Mouse (Mus musculus): Measurements from ENCODE around the gene Hoxc12.
A peak's percentile ranks its signal among the peaks of the same experiment; 100 is the strongest.

Gene Hoxc12

DNA sequence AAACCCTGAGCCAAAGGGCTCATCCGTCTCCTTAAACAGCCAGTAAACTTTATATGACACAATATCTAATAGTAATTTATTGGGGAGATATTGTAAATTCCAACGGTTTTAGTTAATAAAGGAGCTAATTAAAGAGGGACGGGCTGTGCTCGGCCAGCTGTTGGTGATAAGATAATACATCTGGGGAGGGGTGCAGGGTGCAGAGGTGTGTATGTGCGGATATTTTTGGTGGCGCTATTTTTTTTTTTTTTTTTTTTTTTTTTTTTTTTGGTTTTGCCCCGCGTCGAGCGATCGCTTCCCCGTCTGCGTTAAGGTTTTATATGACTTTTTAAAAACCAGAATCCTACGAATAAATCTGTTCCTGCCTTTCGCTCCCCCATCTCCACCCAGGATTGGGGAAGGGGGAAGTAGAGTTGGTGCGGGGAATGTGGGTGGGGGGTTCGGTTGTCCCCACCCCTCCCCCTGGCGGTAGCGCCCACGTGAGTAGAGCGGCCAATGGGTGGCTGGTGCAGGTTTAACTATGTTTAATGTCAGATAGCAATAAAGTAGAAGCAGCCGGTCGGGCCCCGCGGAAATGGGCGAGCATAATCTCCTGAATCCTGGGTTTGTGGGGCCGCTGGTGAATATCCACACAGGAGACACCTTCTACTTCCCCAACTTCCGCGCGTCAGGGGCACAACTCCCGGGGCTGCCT lies at the start of gene Hoxc12:
Gene Hoxc12, plus strand, starts transcription at position 479 of the 694 bp plus-strand sequence.
- no peak for DNase-seq (ENCODE audit: low read depth, low spot score)

DNA sequence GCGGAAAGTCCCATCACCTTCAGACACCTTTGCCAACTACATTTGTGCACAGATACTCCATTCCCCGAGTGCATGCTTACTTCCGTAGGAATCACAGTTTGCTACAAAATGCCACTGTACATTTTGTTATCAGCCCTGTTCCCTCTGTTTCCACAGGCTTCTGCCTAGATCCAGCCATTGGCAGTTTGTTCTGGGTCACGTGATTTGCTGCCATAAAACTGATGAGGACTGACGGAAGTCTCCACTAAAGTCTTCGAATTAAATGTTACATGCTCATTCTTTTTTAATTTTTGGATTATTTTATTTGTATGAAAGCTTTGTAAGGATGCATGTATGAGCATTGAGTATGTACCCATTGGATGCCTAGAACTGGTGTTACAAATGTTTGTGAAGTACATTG lies 41.4 kb upstream of the Hoxc12 start:
- DNase-seq (ENCODE audit: low read depth, low spot score): no peak

DNA sequence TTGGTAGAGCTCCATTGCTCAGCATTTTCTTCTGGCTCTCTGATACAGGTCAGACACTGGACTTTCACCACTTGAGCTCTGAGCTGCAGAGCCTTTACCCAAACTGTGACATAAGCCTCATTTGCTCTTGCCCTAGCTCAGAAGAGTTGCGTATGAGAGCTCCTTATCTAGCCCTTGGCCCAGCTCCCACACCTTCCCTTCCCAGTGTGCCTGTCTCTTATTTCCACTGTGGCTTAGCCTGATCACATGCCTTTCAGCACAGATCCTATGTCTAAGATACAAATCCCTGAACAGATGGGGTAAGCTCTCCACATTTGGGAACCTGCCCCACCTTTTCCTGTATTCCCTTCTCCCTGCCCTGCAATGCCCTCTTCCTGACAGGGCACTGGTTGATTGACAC lies 31.6 kb upstream of the Hoxc12 start:
- no peak for DNase-seq (ENCODE audit: low read depth, low spot score)

DNA sequence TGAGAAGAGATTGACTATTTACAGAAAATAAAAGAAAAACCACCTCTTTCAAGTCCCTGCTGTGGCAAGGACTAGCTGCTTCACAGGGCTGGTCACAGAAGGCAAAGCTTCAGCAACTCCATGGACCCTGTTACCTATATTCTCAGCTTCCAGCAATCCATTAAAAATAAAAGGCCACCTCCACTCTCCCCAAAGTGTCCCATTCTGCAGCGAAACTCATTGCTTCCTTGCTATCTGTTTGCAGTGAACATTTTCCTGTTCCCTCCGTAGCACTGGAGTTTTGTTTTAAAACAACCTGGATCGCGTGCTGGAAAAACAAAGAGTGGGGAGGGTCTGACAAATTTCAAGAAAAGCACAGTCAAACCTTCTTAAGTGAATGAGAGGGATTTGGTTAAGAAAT lies 27.0 kb upstream of the Hoxc12 start:
- DNase-seq (ENCODE audit: low read depth, low spot score): no peak

DNA sequence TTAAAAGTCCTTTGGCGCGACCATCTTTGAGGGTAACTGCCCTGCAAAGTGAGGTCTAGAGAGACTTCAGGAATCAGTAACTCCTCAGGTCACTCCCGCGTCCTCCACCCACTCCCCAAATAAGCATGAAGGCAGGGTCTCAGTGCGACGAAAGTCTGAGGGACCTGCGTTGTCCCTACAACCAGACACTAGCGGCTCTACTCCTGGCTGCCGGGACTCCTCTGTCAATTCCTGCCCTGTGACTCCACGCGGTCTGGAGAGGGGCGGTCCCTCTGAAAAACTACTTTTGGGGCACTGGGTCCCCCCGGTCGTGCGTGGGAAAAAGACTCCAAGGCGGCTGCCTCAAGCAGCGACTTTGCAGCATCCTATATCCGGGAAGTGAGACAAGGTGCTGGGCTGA lies 26.5 kb upstream of the Hoxc12 start:
- no peak for DNase-seq (ENCODE audit: low read depth, low spot score)

DNA sequence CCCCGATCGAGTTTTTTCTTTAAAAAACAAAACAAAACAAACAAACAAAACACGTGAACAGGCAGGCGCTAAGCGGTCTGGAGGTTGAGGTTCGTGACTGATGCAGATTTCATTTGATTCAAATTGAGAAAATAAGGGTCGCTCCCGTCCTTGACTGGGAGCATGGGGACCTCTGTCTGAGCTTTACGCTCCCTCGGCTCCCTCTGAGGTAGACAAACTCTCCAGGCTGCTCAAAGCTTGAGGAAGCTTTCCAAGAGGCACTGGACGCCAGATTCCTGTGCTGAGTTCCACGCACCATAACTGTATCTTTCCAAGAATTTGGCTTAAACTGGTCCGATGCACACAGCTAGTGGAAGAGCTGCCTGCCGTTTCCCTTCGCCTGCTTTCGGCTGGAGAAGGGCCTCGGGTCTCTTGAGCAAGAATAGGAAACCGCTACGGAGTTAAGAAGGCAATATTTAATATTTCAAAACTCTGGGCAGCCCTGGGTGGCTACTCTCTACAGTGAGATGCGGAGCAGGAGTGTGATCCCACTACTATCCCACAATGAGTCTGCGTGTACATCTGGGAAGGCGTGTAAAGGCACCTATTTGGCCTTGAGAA lies 26.0 kb upstream of the Hoxc12 start:
- DNase-seq (ENCODE audit: low read depth, low spot score): no peak

DNA sequence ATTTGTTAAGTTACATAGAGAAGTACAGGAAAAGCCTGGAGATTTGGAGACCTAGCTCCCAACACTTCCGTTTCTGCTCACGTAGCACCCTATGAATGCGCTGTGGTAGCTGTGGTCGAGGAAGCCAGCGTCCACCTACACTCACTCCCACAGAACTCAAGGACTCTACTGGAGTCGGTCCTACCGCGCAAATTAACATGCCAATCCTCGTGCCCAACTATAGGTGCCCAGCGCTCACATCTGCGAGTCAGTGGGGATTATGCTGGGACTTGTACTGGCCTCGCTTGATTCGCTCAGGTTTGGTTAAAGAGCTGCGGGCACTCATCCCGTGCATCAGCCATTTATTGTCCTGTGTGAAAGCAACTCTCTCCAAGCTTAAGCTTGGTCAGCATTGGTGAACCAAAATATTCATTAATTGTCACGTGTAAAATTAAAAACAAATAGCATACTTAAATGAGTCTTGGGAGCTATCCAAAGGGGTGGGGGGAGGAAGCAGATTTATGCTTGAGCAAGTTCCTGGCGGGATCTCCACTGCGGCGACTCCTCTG lies 23.4 kb upstream of the Hoxc12 start:
- DNase-seq (ENCODE audit: low read depth, low spot score): no peak

DNA sequence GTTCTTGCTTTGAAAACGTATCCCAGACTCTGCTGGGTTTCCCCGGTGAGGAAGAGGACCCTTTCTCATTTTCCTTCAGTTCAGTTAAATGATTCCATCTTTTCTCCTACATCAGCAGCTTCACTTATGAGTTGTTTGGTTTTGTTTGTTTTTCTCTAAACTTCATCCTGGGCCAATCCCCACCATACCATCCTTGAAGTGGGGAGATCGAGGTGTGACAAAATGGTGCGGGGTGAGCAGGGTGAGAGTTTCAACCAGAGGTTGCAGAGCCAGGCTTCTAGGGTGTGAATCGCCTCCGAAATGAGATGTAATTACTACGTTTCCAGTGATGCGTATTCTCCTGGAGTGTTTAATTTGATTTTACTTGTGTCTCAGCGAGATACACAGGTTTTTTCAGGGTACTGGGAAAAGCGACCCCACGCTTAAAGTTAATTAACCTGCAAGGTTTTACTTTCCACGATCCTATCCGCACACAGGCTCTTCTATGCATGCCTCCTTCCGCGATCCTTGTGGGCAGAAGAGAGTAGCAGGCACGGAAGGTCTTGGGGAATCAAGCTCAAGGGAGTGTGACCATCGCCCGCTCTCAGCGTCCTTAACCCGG lies 18.5 kb upstream of the Hoxc12 start:
- no peak for DNase-seq (ENCODE audit: low read depth, low spot score)

DNA sequence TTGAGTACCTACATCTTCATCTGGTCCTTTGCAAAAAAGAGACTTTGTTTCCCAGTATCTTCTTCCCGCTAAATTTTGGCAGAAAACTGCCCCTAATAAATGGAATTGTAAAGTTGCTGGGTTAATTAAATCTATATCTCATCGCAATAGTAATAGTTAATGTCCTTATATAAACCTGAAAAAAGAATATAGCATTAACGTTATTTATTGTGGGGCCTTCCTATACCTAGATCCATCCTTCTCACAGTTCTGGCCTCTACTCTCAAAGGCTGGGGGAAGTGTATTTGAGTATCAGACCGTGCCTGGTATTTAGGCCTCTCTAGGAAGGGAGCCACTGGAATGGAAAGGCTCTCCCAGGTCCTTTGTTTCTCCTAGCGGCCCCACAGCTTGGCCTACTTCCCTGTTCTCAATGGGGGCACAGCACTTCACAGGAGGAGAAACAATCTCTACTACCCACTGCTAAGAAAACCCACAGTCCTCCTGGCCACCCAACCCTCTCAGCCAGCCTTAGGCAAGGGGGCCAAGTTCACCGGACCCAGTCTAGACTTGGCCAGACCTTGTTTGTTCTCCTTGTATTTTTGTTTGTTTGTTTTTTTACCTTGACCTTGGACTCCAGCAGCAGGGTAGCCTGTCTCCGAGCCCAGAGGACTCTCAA lies 17.8 kb upstream of the Hoxc12 start:
- DNase-seq (ENCODE audit: low read depth, low spot score): no peak

DNA sequence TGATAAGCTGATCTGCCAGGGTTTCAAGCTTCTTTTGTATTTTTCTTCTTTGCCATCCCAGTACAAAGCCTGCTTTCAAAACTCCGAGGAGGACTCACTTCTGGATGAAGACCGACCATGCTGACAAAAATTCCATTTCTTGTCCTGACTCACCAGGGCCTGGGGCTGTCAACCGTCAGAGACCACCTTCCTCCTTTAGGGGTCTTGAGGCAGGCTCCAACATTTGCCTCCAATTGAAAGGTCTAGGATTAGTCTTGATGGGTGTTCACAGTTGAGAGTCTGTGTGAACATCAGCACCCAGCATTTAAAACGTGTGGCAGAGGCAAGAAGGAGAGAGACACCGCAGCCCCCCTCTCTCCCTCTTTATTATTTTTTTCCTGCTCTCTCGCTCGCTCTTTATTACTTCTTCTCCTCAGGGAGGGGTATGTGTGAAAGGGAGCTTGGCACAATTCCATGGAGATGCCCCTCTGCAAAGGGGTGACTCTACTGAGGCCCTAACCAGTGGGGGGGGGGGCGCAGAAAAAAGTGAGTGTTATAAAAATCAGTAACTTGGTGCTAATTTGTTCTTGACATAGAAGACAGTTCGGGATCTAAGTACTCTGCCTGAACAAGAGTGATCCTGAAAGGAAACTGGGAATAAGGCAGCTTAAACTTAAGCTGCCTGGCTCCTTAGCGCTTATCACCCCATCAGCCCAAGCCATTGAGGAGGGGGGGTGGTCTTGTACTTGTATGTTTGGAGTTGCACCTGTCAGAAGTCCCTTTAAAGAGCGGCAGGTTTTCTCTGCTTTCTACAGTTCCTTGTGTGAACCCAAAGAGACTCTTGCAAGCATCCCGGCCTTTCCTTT lies 17.0 kb upstream of the Hoxc12 start:
- DNase-seq (ENCODE audit: low read depth, low spot score): no peak

DNA sequence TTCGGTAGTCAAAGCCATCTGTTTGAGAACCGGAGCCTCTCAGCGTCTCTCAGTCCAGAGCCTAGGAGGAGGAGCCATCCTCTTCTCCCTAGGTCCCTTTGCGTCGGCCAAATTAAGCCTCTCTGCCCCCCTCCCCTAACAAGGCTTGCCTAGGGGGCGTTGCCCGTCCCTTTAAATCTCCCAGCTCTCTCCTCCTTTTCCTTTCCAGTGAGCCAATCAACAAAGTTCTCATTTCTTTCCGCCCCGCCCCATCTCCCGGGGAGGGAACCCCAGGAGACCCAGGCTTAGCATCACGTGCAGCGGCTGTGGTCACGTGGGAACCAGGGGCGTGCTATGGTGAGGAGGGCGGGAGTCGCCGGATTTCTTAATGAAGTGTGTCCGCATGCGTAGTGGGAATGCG lies 15.9 kb upstream of the Hoxc12 start:
- peak; percentile 63 for DNase-seq (ENCODE audit: low read depth, low spot score)

DNA sequence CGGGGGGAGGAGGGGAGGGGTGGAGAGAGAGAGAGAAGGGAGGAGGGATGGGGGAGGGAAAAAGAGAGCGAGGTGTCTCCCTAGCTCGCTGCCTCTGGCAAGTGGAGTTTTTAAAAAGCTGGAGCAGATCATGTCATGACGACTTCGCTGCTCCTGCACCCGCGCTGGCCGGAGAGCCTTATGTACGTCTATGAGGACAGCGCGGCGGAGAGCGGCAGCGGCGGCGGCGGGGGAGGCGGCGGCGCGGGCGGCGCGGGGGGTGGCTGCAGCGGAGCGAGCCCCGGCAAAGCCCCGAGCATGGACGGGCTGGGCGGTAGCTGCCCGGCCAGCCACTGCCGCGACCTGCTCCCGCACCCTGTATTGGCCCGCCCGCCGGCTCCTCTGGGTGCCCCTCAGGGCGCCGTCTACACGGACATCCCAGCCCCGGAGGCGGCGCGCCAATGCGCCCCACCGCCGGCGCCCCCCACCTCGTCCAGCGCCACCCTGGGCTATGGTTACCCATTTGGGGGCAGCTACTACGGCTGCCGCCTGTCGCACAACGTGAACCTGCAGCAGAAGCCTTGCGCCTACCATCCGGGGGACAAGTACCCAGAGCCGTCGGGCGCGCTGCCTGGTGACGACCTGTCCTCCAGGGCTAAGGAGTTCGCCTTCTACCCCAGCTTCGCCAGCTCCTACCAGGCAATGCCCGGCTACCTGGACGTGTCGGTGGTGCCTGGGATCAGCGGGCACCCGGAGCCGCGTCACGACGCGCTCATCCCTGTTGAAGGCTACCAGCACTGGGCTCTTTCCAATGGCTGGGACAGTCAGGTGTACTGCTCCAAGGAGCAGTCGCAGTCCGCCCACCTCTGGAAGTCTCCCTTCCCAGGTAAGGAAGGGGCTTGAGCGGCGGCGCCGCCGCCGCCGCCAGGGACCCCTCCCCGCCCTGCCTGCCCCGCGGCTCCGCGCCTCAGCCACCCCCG lies 15.2 kb upstream of the Hoxc12 start, which contains the start of gene Hoxc13:
Gene Hoxc13, plus strand, starts transcription at position 51 of the 959 bp plus-strand sequence.
- DNase-seq (ENCODE audit: low read depth, low spot score): no peak

DNA sequence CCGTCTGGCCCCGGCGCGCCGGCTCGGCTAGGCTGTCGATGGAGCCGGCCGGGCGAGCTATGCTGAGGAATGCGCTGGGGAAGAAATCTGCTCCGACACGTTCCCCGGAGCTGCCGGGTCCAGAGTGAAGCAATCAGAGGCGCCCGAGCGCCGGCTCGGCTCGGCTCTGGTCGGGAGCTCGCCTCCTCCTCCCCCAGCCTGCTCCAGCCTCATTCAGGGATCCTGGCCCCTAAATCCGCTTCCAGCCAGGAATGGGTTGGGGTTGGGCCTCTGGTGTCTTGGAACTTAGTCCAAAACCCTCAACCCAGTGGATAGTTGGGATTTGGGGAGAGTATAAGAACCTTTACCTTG lies 14.6 kb upstream of the Hoxc12 start:
- DNase-seq (ENCODE audit: low read depth, low spot score): no peak

DNA sequence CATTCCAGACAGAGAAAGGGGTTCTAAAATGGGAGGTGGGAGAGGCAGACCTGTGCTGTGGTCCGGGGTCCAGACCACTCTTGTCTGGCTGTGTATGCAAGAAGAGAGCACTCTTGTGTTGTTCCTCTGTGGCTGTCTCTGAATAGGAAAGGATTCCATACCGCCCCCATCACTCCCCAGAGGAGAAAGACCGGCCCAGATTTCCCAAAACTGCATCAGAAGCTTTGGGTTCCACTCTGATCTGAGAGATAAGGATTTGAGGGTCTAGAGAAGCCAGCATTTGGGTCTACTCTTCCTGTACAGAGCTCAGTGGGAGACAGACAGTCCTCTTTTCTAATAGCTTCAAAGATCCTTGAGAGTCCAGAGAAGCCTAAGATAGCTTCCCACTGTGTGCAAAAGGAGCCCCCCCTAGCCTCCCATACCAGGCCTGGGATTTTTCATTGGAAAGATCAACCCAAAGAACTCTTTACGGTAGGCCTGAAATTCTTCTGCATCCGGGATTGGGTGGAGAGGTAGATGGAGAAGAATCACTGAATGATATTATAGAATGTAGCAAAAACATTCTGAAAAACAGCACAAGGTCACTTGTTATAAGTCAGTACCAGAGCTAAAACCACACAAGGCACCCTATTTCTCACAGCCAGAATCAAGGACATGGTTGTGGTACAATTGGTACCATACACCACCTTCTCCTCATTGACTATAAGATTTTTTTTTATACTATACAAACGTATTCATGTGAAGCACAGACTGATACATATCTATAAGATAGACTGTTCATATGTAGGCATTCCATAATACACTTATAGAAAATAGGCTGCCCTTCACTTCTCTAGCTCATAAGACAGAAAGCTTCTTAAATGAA lies 13.7 kb upstream of the Hoxc12 start:
- DNase-seq (ENCODE audit: low read depth, low spot score): no peak

DNA sequence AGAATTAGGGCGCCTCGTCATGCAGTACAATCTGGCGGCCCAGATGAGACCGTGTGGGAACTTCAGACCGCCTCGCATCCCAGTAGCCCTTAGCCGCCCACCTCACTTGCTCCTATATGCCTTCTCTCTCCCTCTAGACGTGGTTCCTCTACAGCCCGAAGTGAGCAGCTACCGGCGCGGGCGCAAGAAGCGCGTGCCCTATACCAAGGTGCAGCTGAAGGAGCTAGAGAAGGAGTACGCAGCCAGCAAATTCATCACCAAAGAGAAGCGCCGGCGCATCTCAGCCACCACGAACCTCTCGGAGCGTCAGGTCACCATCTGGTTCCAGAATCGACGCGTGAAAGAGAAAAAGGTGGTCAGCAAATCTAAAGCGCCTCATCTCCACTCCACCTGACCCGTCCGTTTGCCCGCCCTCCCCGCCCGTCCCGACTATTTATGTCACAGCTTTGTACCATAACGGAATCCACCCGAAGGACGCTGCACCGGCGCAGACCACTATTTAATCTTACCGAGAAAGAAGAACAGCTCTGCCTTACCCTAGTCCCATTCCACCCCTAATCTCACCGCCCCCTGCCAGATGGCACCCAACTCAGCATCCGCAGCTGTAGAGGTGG lies 9.4 kb upstream of the Hoxc12 start:
- no peak for DNase-seq (ENCODE audit: low read depth, low spot score)

DNA sequence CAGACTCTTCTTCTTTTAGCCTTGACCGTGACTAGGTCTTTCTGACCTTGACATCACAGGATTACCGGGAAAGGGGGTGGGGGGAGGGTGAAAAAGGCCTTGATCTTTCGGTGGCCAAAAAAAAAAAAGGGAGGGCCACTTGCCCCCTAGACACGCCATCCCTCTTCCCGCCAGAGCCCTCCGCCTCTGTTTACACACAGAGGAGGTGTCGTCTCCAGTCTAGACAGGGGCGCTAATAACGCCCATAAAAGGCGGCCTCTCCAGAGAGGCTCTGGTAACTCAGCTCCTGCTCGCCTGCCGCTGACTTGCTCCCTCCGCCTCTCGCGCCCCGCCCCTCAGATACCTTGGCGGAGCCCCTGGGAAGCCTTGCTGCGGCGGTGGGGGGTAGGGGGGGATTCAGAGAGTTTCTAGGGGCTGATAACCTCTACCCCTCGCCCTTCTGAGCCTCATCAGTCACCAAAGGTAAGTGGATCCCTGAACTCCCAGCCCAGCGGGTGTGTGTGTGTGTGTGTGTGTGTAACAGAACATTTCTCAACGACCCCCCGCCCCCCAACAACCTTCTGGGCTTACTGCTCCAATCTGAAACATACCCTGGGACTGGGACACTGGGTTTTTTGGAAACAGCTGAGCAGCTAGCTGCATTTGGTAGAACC lies 4.7 kb upstream of the Hoxc12 start:
- no peak for DNase-seq (ENCODE audit: low read depth, low spot score)

DNA sequence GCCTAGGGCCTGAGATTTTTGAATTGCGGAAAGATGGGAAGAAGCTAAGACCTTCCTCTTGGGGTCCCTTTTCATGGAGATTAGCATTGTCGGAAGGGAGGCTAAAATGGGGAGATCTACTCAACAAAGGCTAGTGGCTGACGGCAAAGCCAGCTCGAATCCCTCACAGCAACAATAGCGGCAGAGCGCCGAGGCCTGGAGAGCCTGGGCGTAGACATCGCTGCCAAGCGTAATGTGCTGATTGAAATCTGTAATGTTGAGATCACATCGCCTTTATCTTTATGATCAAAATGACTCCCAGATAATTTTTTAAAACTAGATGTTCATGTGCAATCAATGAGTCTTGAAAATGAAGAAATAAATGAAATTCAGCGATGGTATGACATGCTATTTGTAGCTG lies 2.1 kb upstream of the Hoxc12 start:
- no peak for DNase-seq (ENCODE audit: low read depth, low spot score)

DNA sequence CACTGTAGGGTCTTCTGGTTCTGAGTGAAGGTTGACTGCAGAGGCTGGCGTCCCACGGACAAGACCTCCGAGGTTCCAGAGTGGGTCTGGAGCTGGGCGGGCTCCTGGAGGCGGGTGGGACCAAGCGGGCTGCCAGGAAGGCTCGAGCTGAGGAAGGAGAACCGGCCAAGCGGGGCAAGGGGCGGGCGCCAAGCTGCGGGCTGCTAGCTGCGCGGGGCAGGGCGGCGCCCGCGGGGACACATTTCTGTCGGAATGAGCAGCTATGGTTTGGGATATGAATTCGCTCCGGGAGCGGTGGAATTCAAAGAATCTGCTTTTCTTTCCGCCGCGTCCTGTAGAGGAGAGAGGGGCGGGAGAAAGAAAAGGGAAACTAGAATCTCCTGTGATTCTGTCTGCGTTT lies 1.7 kb upstream of the Hoxc12 start:
- no peak for DNase-seq (ENCODE audit: low read depth, low spot score)

Measured in skeletal muscle tissue, adult 2 months (tissue).